Comparison of ENCODE assay signal across 15 mouse cellular contexts in genomic region chr3:27195153-27195552, GRCm38 (mm10). TPM values are rescaled to one million over a fixed set of nuclear protein-coding genes. Genes with fewer than 3 reads are reported as not detected.
DNase-seq lines count a peak whose midpoint lies in the region; ATAC-seq and TF ChIP-seq lines count a peak whose summit lies in the region.
"Had no signal": no experiment of that assay in that cellular context is flagged by ENCODE, and none has a peak within 500 bp of the region (broad histone marks: within the 10 kb centered on the region; RNA-seq: fewer than 3 reads in every experiment).

No protein-coding gene starts in this region.

- 91% methylated on average over 4 of the region's 4 CpGs for WGBS in midbrain, embryonic 12.5 days
- WGBS in midbrain, postnatal 0 days: 82% methylated on average over 4 of the region's 4 CpGs
- 75% methylated on average over 4 of the region's 4 CpGs for whole genome bisulfite sequencing in limb, embryonic 15.5 days
- WGBS in cerebellum, adult 2 months: 76% methylated on average over 4 of the region's 4 CpGs

- H3K4me1 ChIP-seq in midbrain, embryonic 12.5 days: no peaks in the 10 kb centered on the region
- no peaks in the 10 kb centered on the region for H3K4me1 ChIP-seq in midbrain, postnatal 0 days (ENCODE audit: insufficient read depth, low read length)
- H3K4me1 ChIP-seq in limb, embryonic 15.5 days: no peaks in the 10 kb centered on the region
- H3K4me1 ChIP-seq in cerebellum, adult 2 months (ENCODE audit: control insufficient read depth, insufficient read depth, low read length): peaks cover 6% of the 10 kb centered on the region; the same call in 1 of the 2 replicates
- H3K4me1 ChIP-seq: hindbrain, embryonic 12.5 days had no signal

- no peaks in the 10 kb centered on the region for H3K9me3 ChIP-seq in midbrain, embryonic 12.5 days
- H3K9me3 ChIP-seq in midbrain, postnatal 0 days (ENCODE audit: low read length): no peaks in the 10 kb centered on the region
- no peaks in the 10 kb centered on the region for H3K9me3 ChIP-seq in limb, embryonic 15.5 days
- H3K9me3 ChIP-seq: heart, embryonic 12.5 days; hindbrain, embryonic 12.5 days; lung, embryonic 15.5 days had no signal

- DNase-seq in midbrain, postnatal 0 days (ENCODE audit: low spot score): no peak
- peak; percentile 80 for DNase-seq in adrenal gland, adult 2 months
- DNase-seq in yolk sac, embryonic 10.5 days (ENCODE audit: low spot score): no peak
- no peak for DNase-seq in cerebellum, adult 2 months
- no peak for DNase-seq in right cerebral cortex, postnatal 14 days
- DNase-seq: cerebellum, adult 11 months; gastrocnemius, postnatal 10 days; kidney, adult 18-20 months; left cerebral cortex, postnatal 4 days; thymus, postnatal 14 days had no signal

- no peak overlapping the region for H3K27ac ChIP-seq in midbrain, embryonic 12.5 days (replicated peaks)
- H3K27ac ChIP-seq in midbrain, postnatal 0 days (ENCODE audit: low read depth, low read length): no peak overlapping the region
- H3K27ac ChIP-seq in limb, embryonic 15.5 days: no peak overlapping the region
- H3K27ac ChIP-seq in cerebellum, adult 2 months (ENCODE audit: insufficient read depth, low read length): no peak overlapping the region
- H3K27ac ChIP-seq: hindbrain, embryonic 12.5 days; lung, embryonic 15.5 days had no signal

- TF ChIP-seq CTCF in midbrain, postnatal 0 days (IDR thresholded peaks at IDR 0.05): no peak
- TF ChIP-seq CTCF in cerebellum, adult 2 months (IDR thresholded peaks at IDR 0.05; ENCODE audit: borderline replicate concordance, insufficient read depth, low read depth, low read length): no peak

- no peaks in the 10 kb centered on the region for H3K27me3 ChIP-seq in midbrain, embryonic 12.5 days
- H3K27me3 ChIP-seq in midbrain, postnatal 0 days (ENCODE audit: insufficient read depth, low read length): no peaks in the 10 kb centered on the region
- no peaks in the 10 kb centered on the region for H3K27me3 ChIP-seq in limb, embryonic 15.5 days
- no peaks in the 10 kb centered on the region for H3K27me3 ChIP-seq in cerebellum, adult 2 months (ENCODE audit: control insufficient read depth, insufficient read depth, low read length)
- H3K27me3 ChIP-seq: heart, embryonic 12.5 days; hindbrain, embryonic 12.5 days; lung, embryonic 15.5 days had no signal

- H3K36me3 ChIP-seq in midbrain, embryonic 12.5 days: no peaks in the 10 kb centered on the region
- no peaks in the 10 kb centered on the region for H3K36me3 ChIP-seq in midbrain, postnatal 0 days (ENCODE audit: insufficient read depth, low read length)
- H3K36me3 ChIP-seq in limb, embryonic 15.5 days: no peaks in the 10 kb centered on the region
- H3K36me3 ChIP-seq: heart, embryonic 12.5 days; hindbrain, embryonic 12.5 days; lung, embryonic 15.5 days had no signal

- no peak overlapping the region for H3K9ac ChIP-seq in midbrain, embryonic 12.5 days (replicated peaks)
- no peak overlapping the region for H3K9ac ChIP-seq in midbrain, postnatal 0 days (replicated peaks; ENCODE audit: low read length, poor library complexity, severe bottlenecking)
- H3K9ac ChIP-seq in limb, embryonic 15.5 days: no peak overlapping the region
- H3K9ac ChIP-seq: heart, embryonic 12.5 days; hindbrain, embryonic 12.5 days; lung, embryonic 15.5 days had no signal

- H3K4me3 ChIP-seq in midbrain, embryonic 12.5 days: no peak overlapping the region
- no peak overlapping the region for H3K4me3 ChIP-seq in midbrain, postnatal 0 days (ENCODE audit: low read depth, low read length)
- H3K4me3 ChIP-seq in limb, embryonic 15.5 days: no peak overlapping the region
- H3K4me3 ChIP-seq in cerebellum, adult 2 months (replicated peaks; ENCODE audit: insufficient read depth, low read depth, low read length): no peak overlapping the region
- H3K4me3 ChIP-seq: heart, embryonic 12.5 days; hindbrain, embryonic 12.5 days; lung, embryonic 15.5 days had no signal

- TF ChIP-seq POLR2A in cerebellum, adult 2 months (IDR thresholded peaks at IDR 0.05; ENCODE audit: borderline replicate concordance, insufficient read depth, low read length): no peak

- 0 out of 2 replicates have a peak, but pooled peaks have one; percentile 19 for ATAC-seq in midbrain, embryonic 12.5 days (ENCODE audit: low FRiP score, low read depth)
- no peak for ATAC-seq in midbrain, postnatal 0 days (ENCODE audit: low FRiP score)
- ATAC-seq in limb, embryonic 15.5 days (ENCODE audit: insufficient number of reproducible peaks, low FRiP score, low TSS enrichment, low read depth): 0 out of 2 replicates have a peak, but pooled peaks have one; percentile 12

- H3K4me2 ChIP-seq in midbrain, embryonic 12.5 days (replicated peaks): no peak overlapping the region
- H3K4me2 ChIP-seq in midbrain, postnatal 0 days (ENCODE audit: low read depth, low read length, poor library complexity, severe bottlenecking): no peak overlapping the region
- H3K4me2 ChIP-seq in limb, embryonic 15.5 days: no peak overlapping the region
- H3K4me2 ChIP-seq: heart, embryonic 12.5 days; hindbrain, embryonic 12.5 days; lung, embryonic 15.5 days had no signal

RNA-seq across cellular contexts. Expression of gene Nceh1, which starts 12.4 kb away (rescaled TPM):
- polyA plus RNA-seq in midbrain, embryonic 12.5 days (2016; fragmentation: Nextera tagmentation; extraction: Ambion mirVana): 3.6 and 5.0 TPM in 2 replicates
- total RNA-seq in midbrain, postnatal 0 days (2014; rRNA removed): 33.6 and 34.0 TPM in 2 replicates
- polyA plus RNA-seq in midbrain, postnatal 0 days (2015; fragmentation: Nextera tagmentation; extraction: Ambion mirVana): 30.2 and 33.4 TPM in 2 replicates
- total RNA-seq in adrenal gland, adult 2 months (2021): 100 to 1,000 TPM; 138 to 247 TPM
- 314 and 323 TPM in 2 replicates for polyA plus RNA-seq in adrenal gland, adult 2 months (2012; rRNA removed)
- 3.6 and 5.4 TPM in 2 replicates for polyA plus RNA-seq in limb, embryonic 15.5 days (2015; fragmentation: Nextera tagmentation; extraction: Ambion mirVana)
- 51.5 and 55.8 TPM in 2 replicates for polyA plus RNA-seq in cerebellum, adult 2 months (2012; rRNA removed)

RNA-seq across cellular contexts. Expression of gene Ect2, which starts 41.5 kb away (rescaled TPM):
- polyA plus RNA-seq in midbrain, embryonic 12.5 days (2016; fragmentation: Nextera tagmentation; extraction: Ambion mirVana): 77.0 and 82.6 TPM in 2 replicates
- total RNA-seq in midbrain, postnatal 0 days (2014; rRNA removed): 2.8 and 3.9 TPM in 2 replicates
- 2.2 and 2.5 TPM in 2 replicates for polyA plus RNA-seq in midbrain, postnatal 0 days (2015; fragmentation: Nextera tagmentation; extraction: Ambion mirVana)
- 1 to 10 TPM; 2.2 to 4.2 TPM for total RNA-seq in adrenal gland, adult 2 months (2021)
- polyA plus RNA-seq in adrenal gland, adult 2 months (2012; rRNA removed): 0.30 and 0.82 TPM in 2 replicates
- polyA plus RNA-seq in limb, embryonic 15.5 days (2015; fragmentation: Nextera tagmentation; extraction: Ambion mirVana): 33.9 and 34.8 TPM in 2 replicates
- 0.49 and 0.65 TPM in 2 replicates for polyA plus RNA-seq in cerebellum, adult 2 months (2012; rRNA removed)
